35 mouse cellular contexts compared by ENCODE assay signal in the genomic region with DNA sequence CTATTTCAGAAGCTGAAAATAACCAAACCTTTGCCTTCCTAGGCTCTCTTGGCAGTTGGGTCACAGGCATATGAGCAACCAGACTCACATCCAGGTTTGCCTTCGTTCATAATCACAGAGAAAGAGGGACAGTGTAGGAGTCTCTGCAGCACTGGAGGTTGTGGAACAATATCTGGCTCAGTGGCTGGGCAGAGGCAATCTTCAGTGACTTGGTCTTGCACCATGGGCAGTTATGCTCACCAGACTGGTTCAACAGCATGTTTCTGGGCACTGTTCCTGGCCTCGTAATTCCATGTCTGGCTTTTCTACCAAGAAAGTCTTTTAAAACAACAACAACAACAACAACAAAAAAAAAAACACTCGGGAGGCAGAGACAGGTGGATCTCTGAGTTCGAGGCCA. TPM values are rescaled to one million over a fixed set of nuclear protein-coding genes. Genes with fewer than 3 reads are reported as not detected.
"Had no signal": no experiment of that assay in that cellular context is flagged by ENCODE, and none has a peak within 500 bp of the region (broad histone marks: within the 10 kb centered on the region; RNA-seq: fewer than 3 reads in every experiment).

No protein-coding gene starts in this region.

- H3K9ac ChIP-seq: embryonic facial prominence, embryonic 12.5 days; embryonic facial prominence, embryonic 13.5 days; embryonic facial prominence, embryonic 15.5 days; forebrain, embryonic 12.5 days; forebrain, embryonic 13.5 days; forebrain, embryonic 15.5 days; forebrain, postnatal 0 days had no signal

- H3K4me2 ChIP-seq: embryonic facial prominence, embryonic 12.5 days; embryonic facial prominence, embryonic 13.5 days; embryonic facial prominence, embryonic 15.5 days; forebrain, embryonic 12.5 days; forebrain, embryonic 13.5 days; forebrain, embryonic 15.5 days had no signal

- H3K27ac ChIP-seq: embryonic facial prominence, embryonic 10.5 days; embryonic facial prominence, embryonic 12.5 days; embryonic facial prominence, embryonic 13.5 days; embryonic facial prominence, embryonic 15.5 days; forebrain, embryonic 10.5 days; forebrain, embryonic 12.5 days; forebrain, embryonic 13.5 days; forebrain, embryonic 15.5 days; gastrocnemius, adult 2 months; heart, adult 2 months had no signal

- H3K27me3 ChIP-seq: embryonic facial prominence, embryonic 12.5 days; embryonic facial prominence, embryonic 13.5 days; embryonic facial prominence, embryonic 15.5 days; forebrain, embryonic 13.5 days; forebrain, embryonic 15.5 days had no signal

- H3K4me1 ChIP-seq: embryonic facial prominence, embryonic 10.5 days; embryonic facial prominence, embryonic 12.5 days; embryonic facial prominence, embryonic 13.5 days; embryonic facial prominence, embryonic 15.5 days; forebrain, embryonic 10.5 days; forebrain, embryonic 12.5 days; forebrain, embryonic 13.5 days; forebrain, embryonic 15.5 days had no signal

- ATAC-seq: forebrain, embryonic 13.5 days; forebrain, embryonic 14.5 days; forebrain, embryonic 15.5 days; forebrain, embryonic 16.5 days; forebrain, postnatal 0 days had no signal

- H3K9me3 ChIP-seq: embryonic facial prominence, embryonic 10.5 days; embryonic facial prominence, embryonic 12.5 days; embryonic facial prominence, embryonic 13.5 days; embryonic facial prominence, embryonic 15.5 days; forebrain, embryonic 10.5 days; forebrain, embryonic 12.5 days; forebrain, embryonic 13.5 days; forebrain, embryonic 15.5 days had no signal

- DNase-seq: cerebellum, adult 8-10 months; cerebellum, adult 9-10 months; cerebellum, adult 9-11 months; cerebellum, postnatal 10 days; cerebellum, postnatal 14 days; cerebellum, postnatal 25 days; cerebellum, postnatal 36 days; embryo, embryonic 11 days; forebrain, postnatal 0 days; gastrocnemius, adult 2 months; gastrocnemius, postnatal 10 days; gastrocnemius, postnatal 14 days; gastrocnemius, postnatal 25 days; gastrocnemius, postnatal 36 days; heart, adult 11 months; heart, adult 18-20 months; heart, adult 2 months had no signal

- H3K36me3 ChIP-seq: embryonic facial prominence, embryonic 10.5 days; embryonic facial prominence, embryonic 12.5 days; embryonic facial prominence, embryonic 13.5 days; embryonic facial prominence, embryonic 15.5 days; forebrain, embryonic 10.5 days; forebrain, embryonic 12.5 days; forebrain, embryonic 15.5 days had no signal

- H3K4me3 ChIP-seq: embryonic facial prominence, embryonic 10.5 days; embryonic facial prominence, embryonic 12.5 days; embryonic facial prominence, embryonic 13.5 days; embryonic facial prominence, embryonic 15.5 days; erythroblast, embryonic 14.5 days; forebrain, embryonic 10.5 days; forebrain, embryonic 12.5 days; forebrain, embryonic 13.5 days; forebrain, embryonic 15.5 days; gastrocnemius, adult 2 months; heart, adult 2 months had no signal

RNA-seq across cellular contexts. Expression of a gene that starts 3.3 kb away (rescaled TPM):
- total RNA-seq: gastrocnemius, adult 2 months; gastrocnemius, adult 8-10 months; gastrocnemius, postnatal 25 days; gastrocnemius, postnatal 36 days; granulocyte monocyte progenitor cell, adult 5-6 weeks had no signal
- polyA plus RNA-seq: cortical plate, adult 2 months; frontal cortex, adult 2 months had no signal

RNA-seq across cellular contexts. Expression of a gene that starts 16.6 kb away (rescaled TPM):
- total RNA-seq: forebrain, postnatal 0 days; granulocyte monocyte progenitor cell, adult 5-6 weeks; heart, adult 18-20 months; heart, adult 2 months; heart, adult 8-10 months had no signal
- polyA plus RNA-seq: embryonic facial prominence, embryonic 10.5 days; embryonic facial prominence, embryonic 11.5 days; embryonic facial prominence, embryonic 12.5 days; embryonic facial prominence, embryonic 13.5 days; forebrain, embryonic 10.5 days; forebrain, embryonic 11.5 days; forebrain, embryonic 12.5 days; forebrain, embryonic 13.5 days; forebrain, embryonic 14.5 days; heart, adult 2 months had no signal
